Mouse (Mus musculus) macrophage (primary cell): Measurements from ENCODE around the gene Tmem30a. TPM values are rescaled to one million over a fixed set of nuclear protein-coding genes. Genes with fewer than 3 reads are reported as not detected.
A peak's percentile ranks its signal among the peaks of the same experiment; 100 is the strongest.

Source experiments
- H3K27ac ChIP-seq: fragments of 350-480 bp; formaldehyde crosslinking; 2 replicates; pipeline ENCODE4 v1.9.0; 2021
- H3K36me3 ChIP-seq: fragments of 350-480 bp; formaldehyde crosslinking; 2 replicates; pipeline ENCODE4 v1.9.0; 2021; ENCODE audit errors: inconsistent target
- H3K4me3 ChIP-seq: fragments of 350-480 bp; formaldehyde crosslinking; 2 replicates; pipeline ENCODE4 v1.9.0; 2021; ENCODE audit errors: inconsistent target
- H3K79me2 ChIP-seq: fragments of 350-480 bp; formaldehyde crosslinking; 2 replicates; pipeline ENCODE4 v1.9.0; 2021; ENCODE audit errors: inconsistent target
- WGBS: methylation state at CpG from one replicate; pipeline ENCODE4 v1.1.7; 2026; ENCODE audit warnings: inconsistent platforms; ENCODE audit not compliant: missing documents; 5-methylcytosine and 5-hydroxymethylcytosine counted together
- polyA plus RNA-seq: library from polyadenylated mRNA; stranded (reverse); fragments of 250-400 nt; gene quantifications from 3 replicates; pipeline ENCODE4 v1.2.4, GENCODE M21; 2018; ENCODE audit warnings: inconsistent platforms
- total RNA-seq, 78 experiments: library from RNA; depleted of rRNA; stranded (reverse); fragments of 250-400 nt; gene quantifications; 1 replicate in 9 of 78; 2 replicates in 24 of 78; 3 replicates in 43 of 78; 4 replicates in 2 of 78; pipeline ENCODE4 v1.2.4; 2018; ENCODE audit warnings: inconsistent platforms in 56 of 78

Gene Tmem30a
- 100 to 1,000 TPM in 3 of 26 experiments, 10 to 100 TPM in 23; 33.3 to 111 (median 78.8) TPM for total RNA-seq (2018; cell fraction: chromatin; rRNA removed)
- total RNA-seq (2018; cell fraction: cytosol; rRNA removed), result 100 to 1,000 TPM in 12 of 26 experiments, 10 to 100 TPM in 14; 82.0 to 126 (median 99.6) TPM
- total RNA-seq (2018; cell fraction: nucleus; rRNA removed), result 100 to 1,000 TPM in 22 of 26 experiments, 10 to 100 TPM in 4; 83.2 to 231 (median 146) TPM
- polyA plus RNA-seq, result 90.8 to 105 TPM (median 97.6 TPM) in 3 replicates

DNA sequence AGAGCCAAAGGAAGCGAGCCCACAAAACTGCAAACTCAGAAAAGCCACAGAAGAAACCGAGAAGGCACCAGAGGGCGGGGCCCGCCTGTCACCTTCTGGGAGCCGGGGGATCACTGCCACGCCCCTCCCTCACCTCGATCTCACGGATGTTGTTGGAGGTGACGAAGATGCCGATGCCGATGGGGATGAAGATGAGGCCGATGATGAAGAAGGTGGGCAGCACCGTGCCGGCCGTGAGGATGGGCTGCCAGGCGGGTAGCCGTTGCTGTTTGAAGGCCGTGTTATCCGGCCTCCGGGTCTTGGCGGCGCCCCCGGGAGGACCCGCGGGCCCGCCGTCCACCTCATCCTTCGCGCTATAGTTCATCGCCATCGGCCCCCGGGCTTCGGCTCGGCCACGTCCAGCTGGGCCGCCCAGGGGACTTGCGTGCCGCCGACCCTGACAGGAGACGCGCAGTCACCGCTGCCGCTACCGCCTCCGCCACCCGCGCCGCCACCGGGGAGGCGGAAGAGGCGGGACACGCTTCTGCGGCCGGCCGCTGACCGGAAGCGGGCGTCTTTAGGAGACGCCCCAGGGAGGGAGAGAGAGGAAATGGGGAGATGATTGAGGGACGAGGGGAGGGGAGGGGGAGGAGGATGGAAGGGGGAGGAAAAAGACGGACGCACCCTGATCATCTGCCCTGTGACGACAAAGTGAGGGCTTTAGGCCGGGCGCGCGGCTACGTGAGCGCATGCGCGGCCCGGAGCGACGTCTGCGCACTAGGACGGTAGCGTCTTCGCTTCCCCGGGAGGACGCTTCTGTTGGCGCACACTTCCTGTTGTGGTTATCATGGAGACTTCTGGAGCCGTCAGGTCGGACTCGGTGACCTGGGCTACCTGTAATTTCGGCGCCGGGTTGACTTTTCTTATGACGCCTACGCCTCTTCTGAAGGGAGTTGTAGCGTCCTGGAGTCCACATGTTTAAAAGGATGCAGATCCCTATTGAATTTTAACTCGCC lies at the start of gene Tmem30a:
TSS of gene Tmem30a (minus strand) at position 667 of the 995 bp plus-strand sequence.
- H3K79me2 ChIP-seq, result peaks cover 48% of the 10 kb centered on the region
- H3K4me3 ChIP-seq, result peak within 1 kb of the TSS; percentile 92
- H3K36me3 ChIP-seq, result no peaks in the 10 kb centered on the region
- H3K27ac ChIP-seq, result peak within 1 kb of the TSS; percentile 63
- 1% methylated on average over 90 of the region's 91 CpGs for WGBS

DNA sequence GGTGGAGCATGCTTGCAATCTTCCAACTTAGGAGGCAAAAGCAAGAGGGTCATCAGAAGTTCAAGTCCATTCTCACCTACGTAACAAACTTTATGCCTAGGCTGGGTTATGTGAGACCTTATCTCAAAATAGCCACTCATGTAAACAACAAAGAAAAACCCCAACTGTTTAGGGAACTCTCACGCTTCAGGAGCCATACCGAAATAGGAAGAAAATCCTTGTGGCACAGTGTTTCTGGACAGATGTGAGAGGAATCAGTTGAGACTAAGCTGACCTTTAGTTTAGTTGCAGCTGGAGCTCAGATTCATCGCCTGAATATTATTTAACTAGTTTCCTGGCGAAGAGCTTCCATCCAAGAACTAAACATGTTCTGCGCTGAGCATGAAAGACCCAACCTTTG lies 49.3 kb upstream of the Tmem30a start:
- no peaks in the 10 kb centered on the region for H3K36me3 ChIP-seq
- no peaks in the 10 kb centered on the region for H3K79me2 ChIP-seq
- 90% methylated on average over 6 of the region's 6 CpGs for WGBS
- no peak overlapping the region for H3K4me3 ChIP-seq
- no peak overlapping the region for H3K27ac ChIP-seq

DNA sequence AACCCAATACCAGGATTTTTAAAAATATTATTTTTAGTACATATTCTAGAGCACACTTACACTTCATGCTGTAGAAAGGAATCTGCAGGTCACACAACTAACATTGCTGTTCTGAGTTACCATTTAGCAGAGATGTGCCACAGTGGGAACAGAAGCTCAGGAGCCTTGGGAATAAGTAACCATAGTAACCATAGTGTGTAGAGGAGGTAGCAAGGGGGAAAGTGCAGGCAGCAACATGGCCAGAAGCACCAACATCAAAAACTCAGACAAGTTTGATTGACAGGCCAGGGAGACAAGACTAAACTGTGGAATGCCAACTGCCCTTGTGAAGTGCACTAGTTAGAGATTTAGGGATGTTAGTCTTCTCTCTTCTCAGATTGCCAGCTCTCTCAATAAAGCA lies 48.7 kb upstream of the Tmem30a start:
- Histone ChIP-seq H3K27ac (no peak overlapping the region), H3K36me3 (no peaks in the 10 kb centered on the region), H3K4me3 (no peak overlapping the region), H3K79me2 (no peaks in the 10 kb centered on the region)

DNA sequence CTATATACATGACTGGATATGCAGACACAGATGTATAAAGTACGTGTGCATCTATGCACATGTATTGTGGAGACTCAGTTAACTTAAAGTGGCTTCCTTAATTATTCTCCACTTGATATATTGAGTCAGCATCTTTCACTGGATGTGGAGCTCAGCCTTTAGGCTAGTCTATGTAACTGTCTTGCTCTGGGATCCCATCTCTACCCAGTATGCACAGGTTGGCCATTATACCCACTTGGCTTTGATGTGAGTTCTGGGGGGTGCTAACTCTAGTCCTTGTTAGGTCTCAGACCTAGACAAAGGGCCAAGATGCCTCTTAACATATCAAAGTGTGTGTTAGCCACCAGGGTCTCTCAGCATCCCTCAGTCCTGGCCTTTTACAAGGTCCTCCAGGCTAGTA lies 38.0 kb upstream of the Tmem30a start:
- Histone ChIP-seq H3K27ac (no peak overlapping the region), H3K79me2 (no peaks in the 10 kb centered on the region), H3K36me3 (no peaks in the 10 kb centered on the region), H3K4me3 (no peak overlapping the region)
- WGBS, result 100% methylated on average over 1 of the region's 1 CpGs

DNA sequence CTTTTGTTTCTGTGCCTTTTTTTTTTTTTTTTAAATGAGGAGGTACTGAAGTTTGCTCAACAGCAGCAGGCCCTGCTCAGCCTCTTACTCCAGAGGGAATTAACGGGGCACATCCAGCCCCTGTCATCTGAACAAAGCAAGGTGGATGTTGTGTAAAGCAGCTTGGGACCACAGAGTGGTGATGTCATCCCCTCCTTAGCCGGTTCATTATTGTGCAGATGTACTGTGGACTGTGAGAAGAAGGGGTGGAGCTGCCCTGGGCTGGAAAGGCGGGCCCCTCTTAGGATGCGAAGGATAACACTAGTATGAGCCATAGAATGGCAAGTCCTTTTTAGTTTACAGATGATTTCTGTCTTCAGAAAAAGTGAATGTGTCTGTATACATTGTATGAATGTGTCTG lies 37.6 kb upstream of the Tmem30a start:
- 55% methylated on average over 4 of the region's 4 CpGs for WGBS
- H3K27ac ChIP-seq, result no peak overlapping the region
- no peaks in the 10 kb centered on the region for H3K36me3 ChIP-seq
- H3K79me2 ChIP-seq, result no peaks in the 10 kb centered on the region
- H3K4me3 ChIP-seq, result no peak overlapping the region

DNA sequence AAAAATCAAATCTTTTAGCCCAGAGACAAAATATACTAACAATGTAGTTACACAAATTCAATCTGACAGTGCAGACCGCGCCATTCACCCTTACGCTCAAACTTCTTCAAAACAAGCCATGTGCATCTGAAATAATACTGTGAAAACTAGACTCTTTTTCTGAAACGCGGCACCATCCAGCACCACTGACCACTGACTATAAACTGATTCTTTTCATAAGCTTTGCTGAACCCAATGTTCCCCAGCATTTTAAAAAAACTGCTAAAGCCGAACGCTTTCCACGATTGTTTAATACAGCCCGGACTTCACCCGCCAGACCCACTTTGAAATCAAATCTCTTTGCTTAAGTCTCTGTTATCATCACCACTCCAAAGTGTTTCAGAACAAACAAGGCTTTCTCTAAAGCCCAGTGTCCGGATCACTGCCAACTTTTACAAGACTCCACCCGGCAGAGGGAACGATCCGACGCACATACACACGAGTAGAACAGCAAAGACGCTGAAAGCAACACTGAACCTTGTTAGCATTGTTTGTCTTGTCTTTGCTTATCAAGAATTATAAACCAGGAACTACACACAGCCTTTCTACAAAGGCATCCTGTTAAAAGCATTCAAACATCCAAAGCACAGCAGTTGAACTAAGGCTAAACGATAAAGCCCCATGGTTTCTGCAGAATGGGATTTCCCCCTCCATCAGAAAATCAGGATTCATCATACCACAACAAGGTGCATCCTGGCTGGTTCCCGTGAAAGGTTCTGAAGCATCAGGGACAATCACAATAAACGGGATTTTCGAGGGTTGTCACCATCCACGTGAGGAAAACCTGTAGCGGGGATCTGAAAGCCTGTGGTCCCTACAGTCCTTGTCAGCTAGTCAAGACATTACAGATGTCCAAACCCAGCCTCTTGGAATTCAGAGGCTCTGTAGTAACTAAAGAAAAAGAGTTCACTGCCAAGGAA lies 36.8 kb upstream of the Tmem30a start:
- H3K27ac ChIP-seq, result no peak overlapping the region

DNA sequence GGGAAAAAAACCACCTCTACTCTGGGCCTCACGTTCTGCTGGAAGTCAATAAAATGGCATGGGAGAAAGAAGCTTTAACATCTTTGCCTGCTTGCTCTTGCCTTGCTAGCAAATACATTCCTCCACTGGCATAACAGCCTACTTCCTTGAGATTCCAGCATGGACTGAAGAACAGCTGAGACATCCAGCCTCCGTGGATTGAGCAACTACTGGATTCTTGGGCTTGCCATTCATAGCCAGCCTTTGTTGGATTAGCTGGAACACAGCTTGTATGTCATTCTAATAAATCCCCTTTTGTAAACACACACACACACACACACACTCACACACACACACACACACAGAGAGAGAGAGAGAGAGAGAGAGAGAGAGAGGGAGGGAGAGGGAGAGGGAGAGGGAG lies 33.8 kb upstream of the Tmem30a start:
- H3K27ac ChIP-seq, result no peak overlapping the region
- no peak overlapping the region for H3K4me3 ChIP-seq
- H3K36me3 ChIP-seq, result no peaks in the 10 kb centered on the region
- WGBS, result 81% methylated on average over 2 of the region's 2 CpGs
- H3K79me2 ChIP-seq, result no peaks in the 10 kb centered on the region

More for the DNA sequence above, 36.8 kb upstream of the Tmem30a start:
- Histone ChIP-seq H3K79me2 (no peaks in the 10 kb centered on the region), H3K4me3 (no peak overlapping the region), H3K36me3 (no peaks in the 10 kb centered on the region)
- WGBS, result 94% methylated on average over 23 of the region's 23 CpGs

DNA sequence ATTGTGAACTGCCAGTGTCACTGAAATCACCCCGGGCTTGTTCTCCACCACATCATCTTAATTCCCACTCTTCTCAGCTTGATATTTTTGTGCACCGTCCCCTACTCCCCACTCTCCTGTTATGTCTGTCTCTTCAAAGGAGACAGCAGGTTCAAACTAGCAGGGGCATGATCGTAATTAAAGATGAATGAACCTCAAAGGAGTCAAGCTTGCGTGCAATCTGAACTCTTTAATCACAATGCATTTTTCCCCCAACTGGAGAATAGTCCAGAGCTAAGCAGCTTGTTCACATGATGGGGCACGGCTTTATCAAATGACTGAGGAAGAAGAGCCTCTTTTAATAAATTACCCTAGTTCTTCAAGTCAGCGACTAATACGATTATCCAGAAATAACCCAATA lies 32.2 kb upstream of the Tmem30a start:
- no peaks in the 10 kb centered on the region for H3K36me3 ChIP-seq
- no peak overlapping the region for H3K27ac ChIP-seq
- no peak overlapping the region for H3K4me3 ChIP-seq
- H3K79me2 ChIP-seq, result no peaks in the 10 kb centered on the region
- WGBS, result 97% methylated on average over 7 of the region's 7 CpGs

DNA sequence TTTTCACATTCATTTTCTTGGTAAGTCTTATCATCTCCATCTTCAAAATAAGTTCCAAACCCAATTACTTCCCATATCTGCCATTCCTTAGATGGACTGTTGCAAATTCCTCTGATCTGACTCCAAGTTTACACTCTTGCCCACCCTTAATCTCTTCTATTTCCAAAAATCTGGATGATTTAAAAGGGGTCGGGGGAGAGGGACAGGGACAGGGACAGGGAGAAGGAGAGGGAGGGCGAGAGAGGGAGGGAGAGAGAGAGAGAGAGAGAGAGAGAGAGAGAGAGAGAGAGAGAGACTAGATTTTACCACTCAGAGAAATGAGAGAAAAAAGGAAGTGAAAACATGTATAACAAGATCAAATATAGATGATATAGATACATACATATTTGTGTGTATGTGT lies 30.5 kb upstream of the Tmem30a start:
- Histone ChIP-seq H3K36me3 (no peaks in the 10 kb centered on the region), H3K79me2 (no peaks in the 10 kb centered on the region), H3K27ac (no peak overlapping the region), H3K4me3 (no peak overlapping the region)
- WGBS, result 60% methylated on average over 2 of the region's 2 CpGs

DNA sequence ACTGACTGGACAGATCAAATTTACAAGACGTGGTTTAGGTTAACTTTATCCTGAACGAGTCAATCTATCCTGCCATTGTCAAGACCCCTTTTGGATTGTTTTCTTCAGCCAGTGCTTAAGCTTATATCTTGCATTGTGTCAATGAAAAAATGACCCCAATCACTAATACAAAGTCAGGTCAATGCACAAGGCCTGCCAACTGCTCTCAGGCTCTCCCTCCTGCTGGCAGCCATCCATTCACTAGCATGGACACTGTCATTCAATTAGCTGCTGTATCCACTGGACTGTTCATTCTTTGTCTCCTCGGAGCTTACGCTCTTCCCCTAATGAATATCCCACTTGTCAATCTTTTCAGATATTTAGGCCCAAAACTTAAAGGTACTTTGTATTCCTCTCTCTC lies 30.1 kb upstream of the Tmem30a start:
- Histone ChIP-seq H3K36me3 (no peaks in the 10 kb centered on the region), H3K27ac (no peak overlapping the region), H3K79me2 (no peaks in the 10 kb centered on the region), H3K4me3 (no peak overlapping the region)
- 100% methylated on average over 4 of the region's 4 CpGs for whole genome bisulfite sequencing

DNA sequence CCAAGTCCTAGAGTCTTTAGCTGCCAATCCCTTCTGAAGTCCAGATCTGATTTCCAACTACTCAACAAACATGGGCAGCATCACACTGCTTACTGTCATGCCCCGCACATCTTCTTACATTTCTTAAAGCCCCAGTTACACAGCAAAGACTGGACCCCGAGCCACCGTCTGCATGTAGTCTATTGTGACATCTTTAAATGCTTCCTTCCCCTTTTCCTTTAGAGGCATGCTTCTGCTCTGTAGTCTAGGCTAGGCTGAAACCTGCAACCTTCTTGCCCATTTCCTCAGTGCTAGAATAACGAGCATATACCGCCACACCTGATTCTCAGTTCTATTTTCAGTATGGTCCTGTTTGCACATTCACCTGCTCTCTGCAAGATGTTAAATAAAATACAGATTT lies 23.2 kb upstream of the Tmem30a start:
- H3K4me3 ChIP-seq, result no peak overlapping the region
- no peaks in the 10 kb centered on the region for H3K79me2 ChIP-seq
- H3K36me3 ChIP-seq, result no peaks in the 10 kb centered on the region
- H3K27ac ChIP-seq, result no peak overlapping the region
- WGBS, result 8% methylated on average over 5 of the region's 5 CpGs

DNA sequence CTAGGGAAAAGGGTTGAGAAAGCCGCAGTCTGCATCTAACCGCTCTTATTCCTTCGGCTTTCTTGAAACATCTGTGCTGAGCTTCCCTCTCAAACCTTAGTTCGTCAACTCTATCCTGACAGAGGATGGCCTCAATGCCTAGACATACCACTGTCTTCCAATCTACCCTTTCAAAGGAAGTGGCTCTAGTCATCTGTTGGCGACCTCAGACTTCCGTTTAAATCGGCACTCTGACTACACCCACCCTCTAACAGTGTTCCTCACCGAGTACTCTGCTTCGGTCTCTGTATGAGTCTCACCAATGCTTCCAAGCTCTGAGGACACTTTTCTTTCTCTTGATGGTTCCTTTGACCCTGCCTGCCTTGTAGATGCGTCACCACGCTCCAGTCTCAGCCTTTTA lies 22.7 kb upstream of the Tmem30a start:
- H3K4me3 ChIP-seq, result no peak overlapping the region
- H3K36me3 ChIP-seq, result no peaks in the 10 kb centered on the region
- WGBS, result 25% methylated on average over 11 of the region's 11 CpGs
- no peak overlapping the region for H3K27ac ChIP-seq
- H3K79me2 ChIP-seq, result no peaks in the 10 kb centered on the region

DNA sequence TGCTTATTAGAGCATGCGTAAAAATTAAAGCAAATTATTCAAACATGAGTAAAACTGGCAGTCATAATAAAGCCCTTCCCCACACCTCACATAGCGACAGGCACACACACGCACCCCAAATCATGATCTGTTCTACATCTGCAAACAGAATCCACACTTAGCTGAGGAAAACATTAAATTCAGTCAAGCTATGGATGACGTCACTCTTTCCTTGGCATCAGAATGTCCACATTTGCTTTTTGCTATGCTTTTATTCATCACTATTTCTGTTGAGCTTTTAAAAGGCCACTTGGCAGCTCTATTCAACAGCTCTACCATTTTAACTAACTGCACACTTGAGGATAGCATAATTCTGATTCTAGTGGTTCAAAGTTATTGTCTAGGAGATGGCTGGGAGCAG lies 21.3 kb upstream of the Tmem30a start:
- Histone ChIP-seq H3K79me2 (no peaks in the 10 kb centered on the region), H3K4me3 (no peak overlapping the region), H3K36me3 (no peaks in the 10 kb centered on the region), H3K27ac (no peak overlapping the region)
- whole genome bisulfite sequencing, result 96% methylated on average over 4 of the region's 4 CpGs
